Mouse (Mus musculus): ENCODE data around the gene Eps15. TPM values are rescaled to one million over a fixed set of nuclear protein-coding genes. Genes with fewer than 3 reads are reported as not detected.

Gene Eps15
- polyA plus RNA-seq, 1 experiment from 2014 or later = 20.0 TPM

DNA sequence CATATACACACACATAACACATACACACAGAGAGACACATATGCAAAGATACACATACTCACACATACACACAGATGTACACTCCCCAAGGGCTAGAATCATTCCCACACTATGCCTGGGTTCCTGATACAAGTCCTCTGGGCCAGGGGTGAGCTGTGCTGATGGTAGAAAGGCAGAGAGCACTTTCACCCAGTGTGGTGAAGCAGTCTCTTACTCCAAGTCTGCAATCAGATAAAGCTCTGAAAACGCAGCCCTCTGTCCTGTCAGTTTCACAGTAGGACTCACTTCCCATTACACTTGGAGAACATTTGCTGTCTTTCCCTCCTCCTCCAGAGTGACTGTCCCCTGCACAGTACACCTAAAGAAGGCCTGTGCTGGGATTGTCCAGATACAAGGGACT is 147.0 kb downstream of the Eps15 start:
- 42% methylated on average over 1 of the region's 1 CpGs for WGBS (ENCODE audit: insufficient replicate concordance)
- H3K27ac ChIP-seq (ENCODE audit: low read depth) = no peak overlapping the region

DNA sequence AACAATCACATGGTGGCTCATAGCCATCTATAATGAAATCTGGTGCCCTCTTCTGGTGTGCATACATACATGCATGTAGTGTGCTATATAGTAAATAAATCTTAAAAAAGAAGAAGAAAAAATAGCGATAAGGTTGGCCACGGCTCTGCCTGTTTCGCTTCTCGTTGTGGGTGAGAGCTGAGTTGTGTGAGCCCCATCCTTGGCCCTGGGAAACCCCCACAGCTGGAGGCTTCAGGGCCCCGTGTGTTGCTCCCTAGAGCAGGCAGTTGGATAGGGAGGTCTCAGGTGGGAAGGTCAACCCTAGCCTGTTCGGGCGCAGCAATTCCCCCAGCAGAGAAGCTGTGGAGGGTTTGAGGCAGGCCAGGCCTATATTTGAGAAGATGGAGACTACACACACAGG is 150.2 kb downstream of the Eps15 start:
- H3K9ac ChIP-seq (replicated peaks) = no peak overlapping the region
- no peaks in the 10 kb centered on the region for H3K9me3 ChIP-seq (ENCODE audit: low read length)
- 79% methylated on average over 7 of the region's 7 CpGs for WGBS (ENCODE audit: insufficient replicate concordance)

More for the DNA sequence above, 147.0 kb downstream of the Eps15 start:
- no peak overlapping the region for H3K4me2 ChIP-seq (ENCODE audit: low read depth, low read length)
- H3K9ac ChIP-seq (replicated peaks) = no peak overlapping the region
- no peaks in the 10 kb centered on the region for H3K9me3 ChIP-seq (ENCODE audit: low read length)
- DNase-seq = no peak
- no peaks in the 10 kb centered on the region for H3K36me3 ChIP-seq (replicated peaks; ENCODE audit: insufficient read depth, low read length)
- no peaks in the 10 kb centered on the region for H3K27me3 ChIP-seq (ENCODE audit: insufficient read depth, low read length)
- TF ChIP-seq CTCF (IDR thresholded peaks at IDR 0.05; ENCODE audit: low read depth) (no peak), EP300 (IDR thresholded peaks at IDR 0.05; ENCODE audit: low read depth) (no peak)
- no peak for ATAC-seq
- H3K4me1 ChIP-seq (ENCODE audit: insufficient read depth) = peaks cover 6% of the 10 kb centered on the region
- H3K4me3 ChIP-seq (ENCODE audit: low read depth, low read length) = no peak overlapping the region

DNA sequence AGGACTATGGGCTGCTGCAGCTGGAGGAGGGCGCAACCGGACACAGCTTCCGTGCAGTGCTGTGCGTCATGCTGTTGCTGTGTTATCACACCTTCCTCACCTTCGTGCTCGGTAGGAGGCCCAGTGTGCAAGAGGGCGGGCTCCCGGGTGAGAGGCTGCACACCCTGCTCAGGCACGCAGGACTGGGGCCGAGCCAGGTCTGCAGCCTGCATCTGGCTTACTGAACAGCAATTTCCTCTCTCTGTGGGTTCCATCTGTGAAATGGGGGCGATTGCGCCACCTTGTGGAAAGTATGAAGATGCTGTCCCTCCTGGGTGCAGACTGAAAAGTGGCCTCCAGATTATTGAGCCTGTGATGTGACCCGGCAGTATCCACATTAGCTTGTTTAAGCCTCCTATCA is 150.8 kb downstream of the Eps15 start:
- peak; percentile 76 for DNase-seq

More for the DNA sequence above, 150.2 kb downstream of the Eps15 start:
- Histone ChIP-seq H3K36me3 (replicated peaks; ENCODE audit: insufficient read depth, low read length) (no peaks in the 10 kb centered on the region), H3K4me2 (ENCODE audit: low read depth, low read length) (no peak overlapping the region), H3K4me1 (ENCODE audit: insufficient read depth) (peaks cover 12% of the 10 kb centered on the region), H3K27me3 (ENCODE audit: insufficient read depth, low read length) (no peaks in the 10 kb centered on the region), H3K27ac (ENCODE audit: low read depth) (no peak overlapping the region), H3K4me3 (ENCODE audit: low read depth, low read length) (no peak overlapping the region)
- ATAC-seq = no peak
- TF ChIP-seq CTCF (IDR thresholded peaks at IDR 0.05; ENCODE audit: low read depth) = no peak
- no peak for TF ChIP-seq EP300 (IDR thresholded peaks at IDR 0.05; ENCODE audit: low read depth)
- DNase-seq = no peak

DNA sequence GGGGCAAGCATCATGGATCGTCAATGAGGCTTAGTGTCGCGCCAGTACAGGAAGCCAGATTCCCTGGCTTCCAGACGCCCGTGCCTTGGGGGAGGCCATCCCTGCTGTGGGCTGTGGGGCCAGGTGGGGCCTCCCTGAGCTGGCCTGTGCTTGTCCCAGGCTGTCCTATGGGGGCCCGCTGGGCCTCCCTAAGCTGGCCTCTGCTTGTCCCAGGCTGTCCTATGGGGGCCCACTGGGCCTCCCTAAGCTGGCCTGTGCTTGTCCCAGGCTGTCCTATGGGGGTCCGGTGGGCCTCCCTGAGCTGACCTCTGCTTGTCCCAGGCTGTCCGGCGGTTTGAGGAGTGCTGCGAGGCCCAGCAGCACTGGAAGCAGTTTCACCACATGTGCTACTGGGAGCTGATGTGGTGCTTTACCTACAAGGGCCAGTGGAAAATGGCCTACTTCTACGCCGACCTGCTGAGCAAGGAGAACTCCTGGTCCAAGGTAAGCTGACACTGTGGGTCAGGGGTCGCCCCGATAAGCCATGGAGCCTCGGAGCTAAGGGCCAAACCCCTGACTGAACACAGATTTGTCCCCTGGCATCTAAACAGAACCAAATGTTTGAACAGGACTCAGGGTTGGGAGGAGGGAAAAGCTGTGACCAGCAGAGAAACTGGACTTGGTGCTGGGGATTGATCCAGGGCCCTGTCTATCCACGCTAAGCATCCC is 152.8 kb downstream of the Eps15 start:
- Histone ChIP-seq H3K9me3 (ENCODE audit: low read length) (no peaks in the 10 kb centered on the region), H3K4me1 (ENCODE audit: insufficient read depth) (peaks cover 12% of the 10 kb centered on the region), H3K27me3 (ENCODE audit: insufficient read depth, low read length) (no peaks in the 10 kb centered on the region), H3K4me2 (ENCODE audit: low read depth, low read length) (no peak overlapping the region), H3K4me3 (ENCODE audit: low read depth, low read length) (no peak overlapping the region), H3K9ac (replicated peaks) (no peak overlapping the region), H3K27ac (ENCODE audit: low read depth) (no peak overlapping the region), H3K36me3 (replicated peaks; ENCODE audit: insufficient read depth, low read length) (no peaks in the 10 kb centered on the region)
- 69% methylated on average over 16 of the region's 16 CpGs for WGBS (ENCODE audit: insufficient replicate concordance)
- ATAC-seq (peak; percentile 8; the same call in 1 of the 2 replicates), DNase-seq (no peak)
- TF ChIP-seq CTCF (IDR thresholded peaks at IDR 0.05; ENCODE audit: low read depth) (no peak), EP300 (IDR thresholded peaks at IDR 0.05; ENCODE audit: low read depth) (no peak)

More for the DNA sequence above, 150.8 kb downstream of the Eps15 start:
- Histone ChIP-seq H3K4me2 (ENCODE audit: low read depth, low read length) (no peak overlapping the region), H3K27ac (ENCODE audit: low read depth) (no peak overlapping the region), H3K27me3 (ENCODE audit: insufficient read depth, low read length) (no peaks in the 10 kb centered on the region), H3K4me3 (ENCODE audit: low read depth, low read length) (no peak overlapping the region), H3K36me3 (replicated peaks; ENCODE audit: insufficient read depth, low read length) (no peaks in the 10 kb centered on the region), H3K9me3 (ENCODE audit: low read length) (no peaks in the 10 kb centered on the region), H3K9ac (replicated peaks) (no peak overlapping the region), H3K4me1 (ENCODE audit: insufficient read depth) (peaks cover 12% of the 10 kb centered on the region)
- TF ChIP-seq CTCF (IDR thresholded peaks at IDR 0.05; ENCODE audit: low read depth) = peak; percentile 91
- TF ChIP-seq EP300 (IDR thresholded peaks at IDR 0.05; ENCODE audit: low read depth) = no peak
- WGBS (ENCODE audit: insufficient replicate concordance) = 39% methylated on average over 13 of the region's 13 CpGs
- ATAC-seq = peak; percentile 70

- no peaks in the 10 kb centered on the region for H3K36me3 ChIP-seq (replicated peaks; ENCODE audit: insufficient read depth, low read length)
- no peaks in the 10 kb centered on the region for H3K9me3 ChIP-seq (ENCODE audit: low read length)
- peak; percentile 14 for DNase-seq
- no peak overlapping the region for H3K4me2 ChIP-seq (ENCODE audit: low read depth, low read length)
- H3K27me3 ChIP-seq (ENCODE audit: insufficient read depth, low read length) = no peaks in the 10 kb centered on the region
- peaks cover 15% of the 10 kb centered on the region for H3K4me1 ChIP-seq (ENCODE audit: insufficient read depth)
- no peak overlapping the region for H3K27ac ChIP-seq (ENCODE audit: low read depth)
- 76% methylated on average over 6 of the region's 6 CpGs for WGBS (ENCODE audit: insufficient replicate concordance)
- ATAC-seq = 0 out of 2 replicates have a peak, but pooled peaks have one; percentile 4
- TF ChIP-seq CTCF (IDR thresholded peaks at IDR 0.05; ENCODE audit: low read depth) = no peak
- TF ChIP-seq EP300 (IDR thresholded peaks at IDR 0.05; ENCODE audit: low read depth) = no peak
- H3K4me3 ChIP-seq (ENCODE audit: low read depth, low read length) = no peak overlapping the region
- no peak overlapping the region for H3K9ac ChIP-seq (replicated peaks)
Observed at GRCm38 (mm10) chr4:109433641-109434040, 153.6 kb downstream of the Eps15 start.

- Histone ChIP-seq H3K27ac (ENCODE audit: low read depth) (no peak overlapping the region), H3K4me3 (ENCODE audit: low read depth, low read length) (no peak overlapping the region), H3K36me3 (replicated peaks; ENCODE audit: insufficient read depth, low read length) (no peaks in the 10 kb centered on the region), H3K9me3 (ENCODE audit: low read length) (no peaks in the 10 kb centered on the region), H3K4me2 (ENCODE audit: low read depth, low read length) (no peak overlapping the region), H3K9ac (replicated peaks) (no peak overlapping the region), H3K27me3 (ENCODE audit: insufficient read depth, low read length) (no peaks in the 10 kb centered on the region), H3K4me1 (ENCODE audit: insufficient read depth) (peaks cover 21% of the 10 kb centered on the region)
- no peak for ATAC-seq
- TF ChIP-seq EP300 (IDR thresholded peaks at IDR 0.05; ENCODE audit: low read depth) (no peak), CTCF (IDR thresholded peaks at IDR 0.05; ENCODE audit: low read depth) (no peak)
- DNase-seq = no peak
- 78% methylated on average over 1 of the region's 1 CpGs for WGBS (ENCODE audit: insufficient replicate concordance)
Observed at GRCm38 (mm10) chr4:109434256-109434655, 154.2 kb downstream of the Eps15 start.

Other genes starting within 250 kb of the Eps15 start
- 28.2 and 29.3 TPM in 2 replicates for gene Osbpl9, start 78.0 kb upstream of the Eps15 start, polyA plus RNA-seq (2015; fragmentation: Nextera tagmentation; extraction: Ambion mirVana)
- gene Calr4, start 45.8 kb upstream of the Eps15 start, polyA plus RNA-seq (2015; fragmentation: Nextera tagmentation; extraction: Ambion mirVana) = not detected in 2 replicates
- 5.0 and 5.4 TPM in 2 replicates for gene Ttc39a, start 126.4 kb downstream of the Eps15 start, polyA plus RNA-seq (2015; fragmentation: Nextera tagmentation; extraction: Ambion mirVana)
- gene Rnf11, start 204.5 kb downstream of the Eps15 start, polyA plus RNA-seq (2015; fragmentation: Nextera tagmentation; extraction: Ambion mirVana) = 34.0 and 38.4 TPM in 2 replicates

All from liver, postnatal 0 days (tissue).